Mouse (Mus musculus): Measurements from ENCODE around the gene Cdkl1. TPM values are rescaled to one million over a fixed set of nuclear protein-coding genes. Genes with fewer than 3 reads are reported as not detected.

The Cdkl1 gene
- total and polyA plus RNA-seq, 3 experiments = not detected

- no peak for TF ChIP-seq GATA1 (IDR thresholded peaks at IDR 0.05; ENCODE audit: borderline replicate concordance, low read length)
- TF ChIP-seq GATA2 (IDR thresholded peaks at IDR 0.05; ENCODE audit: borderline replicate concordance, low read depth, low read length) = no peak
- H3K27me3 ChIP-seq (ENCODE audit: insufficient read depth, low read length) = no peaks in the 10 kb centered on the region
- H3K9me3 ChIP-seq (replicated peaks) = no peaks in the 10 kb centered on the region
- ATAC-seq (ENCODE audit: extremely low read depth, insufficient number of reproducible peaks, low FRiP score, poor library complexity, severe bottlenecking) = no peak
- no peaks in the 10 kb centered on the region for H3K4me1 ChIP-seq (ENCODE audit: insufficient read depth, low read depth, low read length)
- H3K36me3 ChIP-seq (replicated peaks) = peaks cover 58% of the 10 kb centered on the region
- H3K4me3 ChIP-seq (ENCODE audit: low read depth, low read length) = no peak overlapping the region
- no peak for DNase-seq (ENCODE audit: low spot score)
These were observed 16.4 kb upstream of the Cdkl1 start for GRCm38 (mm10) chr12:69807399-69807985.

- Histone ChIP-seq H3K9me3 (replicated peaks) (no peaks in the 10 kb centered on the region), H3K4me1 (ENCODE audit: insufficient read depth, low read depth, low read length) (no peaks in the 10 kb centered on the region), H3K4me3 (ENCODE audit: low read depth, low read length) (no peak overlapping the region), H3K36me3 (replicated peaks) (peaks cover 47% of the 10 kb centered on the region), H3K27me3 (ENCODE audit: insufficient read depth, low read length) (no peaks in the 10 kb centered on the region)
- no peak for ATAC-seq (ENCODE audit: extremely low read depth, insufficient number of reproducible peaks, low FRiP score, poor library complexity, severe bottlenecking)
- DNase-seq (ENCODE audit: low spot score) = no peak
- no peak for TF ChIP-seq POLR2AphosphoS5 (IDR thresholded peaks at IDR 0.05; ENCODE audit: insufficient replicate concordance, low read depth, low read length)
- no peak for TF ChIP-seq GATA1 (IDR thresholded peaks at IDR 0.05; ENCODE audit: borderline replicate concordance, low read length)
- no peak for TF ChIP-seq GATA2 (IDR thresholded peaks at IDR 0.05; ENCODE audit: borderline replicate concordance, low read depth, low read length)
- no peak for TF ChIP-seq CTCF (IDR thresholded peaks at IDR 0.05; ENCODE audit: low read depth, low read length)
- TF ChIP-seq TAL1 (conservative IDR thresholded peaks at IDR 0.05; ENCODE audit: low read depth, low read length) = no peak
These were observed 14.1 kb upstream of the Cdkl1 start for GRCm38 (mm10) chr12:69805148-69805547.

GRCm38 (mm10) chr12:69804393-69805070, 13.5 kb upstream of the Cdkl1 start:
- DNase-seq (ENCODE audit: low spot score) = no peak
- no peaks in the 10 kb centered on the region for H3K4me1 ChIP-seq (ENCODE audit: insufficient read depth, low read depth, low read length)
- H3K36me3 ChIP-seq (replicated peaks) = peaks cover 44% of the 10 kb centered on the region
- ATAC-seq (ENCODE audit: extremely low read depth, insufficient number of reproducible peaks, low FRiP score, poor library complexity, severe bottlenecking) = no peak
- TF ChIP-seq POLR2AphosphoS5 (IDR thresholded peaks at IDR 0.05; ENCODE audit: insufficient replicate concordance, low read depth, low read length) (no peak), CTCF (IDR thresholded peaks at IDR 0.05; ENCODE audit: low read depth, low read length) (no peak), GATA1 (IDR thresholded peaks at IDR 0.05; ENCODE audit: borderline replicate concordance, low read length) (no peak), TAL1 (conservative IDR thresholded peaks at IDR 0.05; ENCODE audit: low read depth, low read length) (no peak), GATA2 (IDR thresholded peaks at IDR 0.05; ENCODE audit: borderline replicate concordance, low read depth, low read length) (no peak)
- no peak overlapping the region for H3K4me3 ChIP-seq (ENCODE audit: low read depth, low read length)
- no peaks in the 10 kb centered on the region for H3K27me3 ChIP-seq (ENCODE audit: insufficient read depth, low read length)
- H3K9me3 ChIP-seq (replicated peaks) = no peaks in the 10 kb centered on the region

DNA sequence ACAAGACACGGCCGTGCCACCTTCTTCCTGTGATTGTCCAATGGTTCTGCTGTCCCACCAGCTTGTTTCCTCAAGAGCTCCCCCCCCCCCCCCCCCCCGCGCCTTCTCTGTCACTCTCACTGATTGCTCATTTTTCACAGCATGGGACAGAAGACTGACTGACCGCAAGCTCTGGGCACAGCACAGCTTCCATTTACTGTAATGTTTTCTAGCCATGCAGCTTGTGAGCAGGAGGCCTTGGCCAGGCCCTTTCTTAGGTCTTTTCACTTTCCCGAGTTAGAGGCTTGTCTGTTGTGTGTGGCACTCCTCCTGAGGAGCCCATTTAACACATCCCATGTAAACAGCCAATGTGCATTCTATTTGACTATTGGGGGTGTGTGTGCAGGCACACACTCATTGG, 12.1 kb upstream of the Cdkl1 start:
- ATAC-seq (ENCODE audit: extremely low read depth, insufficient number of reproducible peaks, low FRiP score, poor library complexity, severe bottlenecking) (no peak), DNase-seq (ENCODE audit: low spot score) (no peak)
- TF ChIP-seq GATA2 (IDR thresholded peaks at IDR 0.05; ENCODE audit: borderline replicate concordance, low read depth, low read length) = no peak
- TF ChIP-seq CTCF (IDR thresholded peaks at IDR 0.05; ENCODE audit: low read depth, low read length) = no peak
- TF ChIP-seq POLR2AphosphoS5 (IDR thresholded peaks at IDR 0.05; ENCODE audit: insufficient replicate concordance, low read depth, low read length) = no peak
- TF ChIP-seq TAL1 (conservative IDR thresholded peaks at IDR 0.05; ENCODE audit: low read depth, low read length) = no peak
- TF ChIP-seq GATA1 (IDR thresholded peaks at IDR 0.05; ENCODE audit: borderline replicate concordance, low read length) = no peak
- no peak overlapping the region for H3K4me3 ChIP-seq (ENCODE audit: low read depth, low read length)
- no peaks in the 10 kb centered on the region for H3K4me1 ChIP-seq (ENCODE audit: insufficient read depth, low read depth, low read length)
- peaks cover 33% of the 10 kb centered on the region for H3K36me3 ChIP-seq (replicated peaks)
- H3K9me3 ChIP-seq (replicated peaks) = no peaks in the 10 kb centered on the region
- peaks cover 6% of the 10 kb centered on the region for H3K27me3 ChIP-seq (ENCODE audit: insufficient read depth, low read length)

DNA sequence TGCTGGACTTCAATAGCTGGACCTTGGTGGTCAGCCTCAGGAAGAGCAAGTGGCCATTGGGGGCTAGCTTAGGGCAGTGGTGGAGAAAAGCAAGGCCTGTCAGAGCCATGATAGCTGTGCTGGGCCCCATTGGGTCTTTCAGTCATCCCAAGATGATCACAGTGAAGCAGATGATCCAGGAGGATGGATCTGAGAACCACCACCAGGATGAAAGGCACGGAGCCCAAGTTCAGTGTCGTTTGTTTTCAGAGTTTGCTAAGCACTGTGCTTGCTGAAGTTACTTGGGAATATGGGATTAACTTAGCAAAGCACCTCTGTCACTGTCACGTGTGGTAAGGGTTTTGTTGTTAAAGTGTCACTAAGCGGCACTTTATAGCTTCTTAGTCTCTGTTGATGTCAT, 9.5 kb upstream of the Cdkl1 start:
- H3K36me3 ChIP-seq (replicated peaks) = peaks cover 16% of the 10 kb centered on the region
- no peaks in the 10 kb centered on the region for H3K4me1 ChIP-seq (ENCODE audit: insufficient read depth, low read depth, low read length)
- H3K27me3 ChIP-seq (ENCODE audit: insufficient read depth, low read length) = peaks cover 21% of the 10 kb centered on the region
- no peaks in the 10 kb centered on the region for H3K9me3 ChIP-seq (replicated peaks)
- no peak for ATAC-seq (ENCODE audit: extremely low read depth, insufficient number of reproducible peaks, low FRiP score, poor library complexity, severe bottlenecking)
- TF ChIP-seq GATA1 (IDR thresholded peaks at IDR 0.05; ENCODE audit: borderline replicate concordance, low read length) (no peak), TAL1 (conservative IDR thresholded peaks at IDR 0.05; ENCODE audit: low read depth, low read length) (no peak)
- no peak for DNase-seq (ENCODE audit: low spot score)
- H3K4me3 ChIP-seq (ENCODE audit: low read depth, low read length) = no peak overlapping the region

DNA sequence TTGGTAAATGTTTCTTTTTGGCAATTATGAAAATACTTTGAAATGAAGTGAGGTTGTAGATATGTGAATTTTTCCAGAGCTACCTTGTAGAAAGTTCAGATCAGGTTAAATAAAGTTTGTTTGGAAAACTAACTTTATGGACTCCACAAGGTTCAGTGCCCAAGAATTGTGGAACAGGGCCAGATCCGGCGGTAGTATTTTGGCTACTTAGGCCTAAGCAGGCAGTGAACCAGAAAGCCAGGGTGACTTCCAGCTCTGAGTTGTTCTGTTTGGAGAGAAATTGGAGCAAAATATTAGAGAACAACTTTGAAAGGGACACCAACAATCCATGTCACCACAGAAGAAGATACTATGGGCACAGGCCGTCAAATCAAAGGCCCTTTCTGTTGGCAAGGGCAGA, 5.2 kb upstream of the Cdkl1 start:
- DNase-seq (ENCODE audit: low spot score) = no peak
- Histone ChIP-seq H3K4me1 (ENCODE audit: insufficient read depth, low read depth, low read length) (no peaks in the 10 kb centered on the region), H3K9me3 (replicated peaks) (no peaks in the 10 kb centered on the region), H3K27me3 (ENCODE audit: insufficient read depth, low read length) (peaks cover 37% of the 10 kb centered on the region), H3K4me3 (ENCODE audit: low read depth, low read length) (no peak overlapping the region), H3K36me3 (replicated peaks) (no peaks in the 10 kb centered on the region)
- TF ChIP-seq TAL1 (conservative IDR thresholded peaks at IDR 0.05; ENCODE audit: low read depth, low read length) = no peak
- no peak for TF ChIP-seq GATA1 (IDR thresholded peaks at IDR 0.05; ENCODE audit: borderline replicate concordance, low read length)
- no peak for TF ChIP-seq POLR2AphosphoS5 (IDR thresholded peaks at IDR 0.05; ENCODE audit: insufficient replicate concordance, low read depth, low read length)
- no peak for ATAC-seq (ENCODE audit: extremely low read depth, insufficient number of reproducible peaks, low FRiP score, poor library complexity, severe bottlenecking)
